Mouse (Mus musculus) limb, embryonic 13.5 days (tissue): ENCODE data around the gene Pak4. TPM values are rescaled to one million over a fixed set of nuclear protein-coding genes. Genes with fewer than 3 reads are reported as not detected.
A peak's percentile ranks its signal among the peaks of the same experiment; 100 is the strongest.
"Not testable (repeated sequence)": the region's sequence is repeated elsewhere in the genome, so short reads cannot be mapped to it uniquely, and the experiment has no call there.

Experiments
- ATAC-seq: fragments of 200-750 bp; cut with Nextera tagmentation; 2 replicates; pipeline ENCODE4 v1.8.0; 2017; ENCODE audit warnings: low read depth, moderate number of reproducible peaks, moderate TSS enrichment; ENCODE audit not compliant: low FRiP score
- H3K27ac ChIP-seq: fragments of 300-500 bp; sonication (generic); 2 replicates; pipeline ENCODE4 v1.5.1; 2015; ENCODE audit warnings: inconsistent platforms, mild to moderate bottlenecking, moderate library complexity
- H3K27me3 ChIP-seq: fragments of 300-500 bp; sonication (generic); 2 replicates; pipeline ENCODE4 v1.6.1; 2015; ENCODE audit warnings: mild to moderate bottlenecking, inconsistent platforms
- H3K36me3 ChIP-seq: fragments of 300-500 bp; sonication (generic); 2 replicates; pipeline ENCODE4 v1.6.1; 2015; ENCODE audit warnings: inconsistent platforms, mild to moderate bottlenecking, moderate library complexity
- H3K4me1 ChIP-seq: fragments of 300-500 bp; sonication (generic); 2 replicates; pipeline ENCODE4 v1.6.1; 2015; ENCODE audit warnings: inconsistent platforms
- H3K4me2 ChIP-seq: fragments of 300-500 bp; sonication (generic); replicated peaks from 2 replicates; pipeline ENCODE4 v1.6.1; 2015; ENCODE audit warnings: inconsistent platforms, mild to moderate bottlenecking, moderate library complexity
- H3K4me3 ChIP-seq: fragments of 300-500 bp; sonication (generic); 2 replicates; pipeline ENCODE4 v1.5.1; 2015; ENCODE audit warnings: moderate library complexity, mild to moderate bottlenecking, inconsistent platforms
- H3K9ac ChIP-seq: fragments of 300-500 bp; sonication (generic); 2 replicates; pipeline ENCODE4 v1.6.1; 2015; ENCODE audit warnings: mild to moderate bottlenecking, inconsistent platforms
- H3K9me3 ChIP-seq: fragments of 300-500 bp; sonication (generic); 2 replicates; pipeline ENCODE4 v1.6.1; 2016; ENCODE audit warnings: inconsistent platforms
- WGBS: fragments of 180-500 bp; shearing (Covaris S2); methylation state at CpG from one replicate; pipeline ENCODE4 v1.1.7; 2015; 5-methylcytosine and 5-hydroxymethylcytosine counted together
- polyA plus RNA-seq: library from polyadenylated mRNA; unstranded; fragments of >200 nt; fragmentation: Nextera tagmentation; extraction: Ambion mirVana; gene quantifications from 2 replicates; pipeline ENCODE4 v1.2.1, GENCODE M21; 2015

Pak4 gene
- polyA plus RNA-seq, 1 experiment from 2014 or later = 33.2 TPM

DNA sequence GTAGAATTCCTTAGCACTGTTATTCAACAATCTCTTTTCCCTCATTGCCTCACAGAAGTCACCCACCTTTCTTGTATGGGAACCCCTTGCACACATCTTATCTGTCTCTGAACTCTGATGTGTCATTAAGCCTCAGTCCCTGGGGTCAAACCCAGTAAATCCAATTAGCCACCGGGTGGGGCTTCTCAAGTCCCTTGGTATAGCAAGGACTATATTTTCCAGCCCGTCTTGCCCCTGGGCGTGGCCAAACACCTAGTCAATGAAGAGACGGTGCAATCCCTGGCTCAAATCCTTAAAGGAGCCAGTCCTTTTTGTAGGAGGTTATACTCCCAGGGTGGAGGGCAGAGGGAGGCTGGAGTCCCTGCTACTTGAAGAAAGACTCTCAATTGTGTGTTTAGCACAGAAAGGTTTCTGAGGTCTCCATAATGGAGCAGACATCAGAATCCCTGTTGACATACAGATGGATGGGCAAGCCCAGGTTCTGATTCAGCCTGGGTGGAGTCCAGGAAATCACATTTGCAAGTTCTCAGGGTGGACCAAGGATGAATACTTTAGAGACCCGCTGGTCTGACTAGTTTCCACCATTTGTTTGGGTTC is 41.9 kb downstream of the Pak4 start:
- ATAC-seq = no peak
- no peaks in the 10 kb centered on the region for H3K9me3 ChIP-seq

DNA sequence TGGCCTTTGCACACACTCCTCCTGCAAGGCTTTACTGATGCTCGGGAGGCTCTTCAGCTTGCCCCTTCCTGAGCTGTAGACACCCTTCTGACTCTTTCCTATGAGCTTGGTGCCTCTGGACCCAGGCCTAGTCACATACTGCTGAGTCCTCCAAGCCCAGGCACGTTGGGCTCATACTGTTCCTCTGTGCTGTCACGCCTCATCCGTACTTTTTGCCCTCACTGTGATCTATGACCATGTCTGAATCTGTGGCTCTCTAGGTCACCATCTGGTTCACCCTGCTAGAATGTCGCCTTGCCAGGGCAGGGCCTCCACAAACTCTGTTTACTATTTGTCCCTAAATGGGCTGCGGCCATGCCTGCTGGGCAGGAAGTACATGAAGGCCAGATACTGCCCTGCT is 44.9 kb downstream of the Pak4 start:
- WGBS = 90% methylated on average over 6 of the region's 6 CpGs
- no peak for ATAC-seq
- no peak overlapping the region for H3K4me3 ChIP-seq
- peaks cover 6% of the 10 kb centered on the region for H3K27me3 ChIP-seq
- H3K27ac ChIP-seq = no peak overlapping the region
- H3K36me3 ChIP-seq = no peaks in the 10 kb centered on the region; the same call in 1 of the 2 replicates
- H3K9ac ChIP-seq = no peak overlapping the region
- H3K9me3 ChIP-seq = no peaks in the 10 kb centered on the region
- no peak overlapping the region for H3K4me2 ChIP-seq
- H3K4me1 ChIP-seq = peaks cover 4% of the 10 kb centered on the region; the same call in 1 of the 2 replicates

More for the DNA sequence above, 41.9 kb downstream of the Pak4 start:
- Histone ChIP-seq H3K4me3 (no peak overlapping the region), H3K36me3 (peaks cover 27% of the 10 kb centered on the region), H3K4me2 (no peak overlapping the region), H3K4me1 (peaks cover 4% of the 10 kb centered on the region; the same call in 1 of the 2 replicates), H3K27me3 (no peaks in the 10 kb centered on the region), H3K9ac (no peak overlapping the region), H3K27ac (no peak overlapping the region)
- 14% methylated on average over 5 of the region's 5 CpGs for WGBS

DNA sequence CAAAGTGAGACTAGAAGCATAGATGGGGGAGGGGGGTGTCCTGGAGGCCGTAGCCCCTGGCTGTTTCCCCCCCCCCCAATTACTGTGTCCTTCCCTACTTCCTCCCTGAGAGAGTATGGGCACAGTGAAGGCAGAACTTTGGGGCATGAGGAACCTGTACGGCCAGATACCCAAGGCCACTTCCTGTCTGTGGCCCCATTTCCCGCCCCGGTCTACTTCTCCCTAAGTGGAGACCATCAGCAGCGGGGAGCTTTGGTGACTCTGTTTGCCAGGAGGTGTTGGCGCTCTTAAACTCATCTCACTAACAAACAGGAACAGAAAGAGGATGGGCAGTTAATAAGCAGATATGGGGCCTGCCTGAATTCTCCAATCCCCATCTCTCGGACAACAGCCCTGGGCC is 50.4 kb downstream of the Pak4 start:
- no peak for ATAC-seq
- Histone ChIP-seq H3K4me1 (peaks cover 19% of the 10 kb centered on the region), H3K27ac (no peak overlapping the region), H3K9me3 (no peaks in the 10 kb centered on the region), H3K9ac (no peak overlapping the region), H3K4me3 (no peak overlapping the region), H3K4me2 (no peak overlapping the region), H3K36me3 (no peaks in the 10 kb centered on the region), H3K27me3 (peaks cover 55% of the 10 kb centered on the region)
- WGBS = 65% methylated on average over 7 of the region's 7 CpGs

- no peak within 1 kb of the TSS for H3K27ac ChIP-seq
- peak within 1 kb of the TSS; percentile 51; the same call in 1 of the 2 replicates for H3K9ac ChIP-seq
- peaks cover 55% of the 10 kb centered on the region for H3K27me3 ChIP-seq
- H3K36me3 ChIP-seq = no peaks in the 10 kb centered on the region
- H3K4me1 ChIP-seq = peaks cover 19% of the 10 kb centered on the region
- WGBS = 12% methylated on average over 5 of the region's 5 CpGs
- H3K4me3 ChIP-seq = peak within 1 kb of the TSS; percentile 34
- no peaks in the 10 kb centered on the region for H3K9me3 ChIP-seq
- peak within 1 kb of the TSS; percentile 57 for H3K4me2 ChIP-seq
- no peak for ATAC-seq
These were observed 50.8 kb downstream of the Pak4 start, which contains the start of gene Nccrp1 for GRCm38 (mm10) chr7:28547154-28547553. Gene Nccrp1, minus strand, starts transcription at chr7:28547254.

DNA sequence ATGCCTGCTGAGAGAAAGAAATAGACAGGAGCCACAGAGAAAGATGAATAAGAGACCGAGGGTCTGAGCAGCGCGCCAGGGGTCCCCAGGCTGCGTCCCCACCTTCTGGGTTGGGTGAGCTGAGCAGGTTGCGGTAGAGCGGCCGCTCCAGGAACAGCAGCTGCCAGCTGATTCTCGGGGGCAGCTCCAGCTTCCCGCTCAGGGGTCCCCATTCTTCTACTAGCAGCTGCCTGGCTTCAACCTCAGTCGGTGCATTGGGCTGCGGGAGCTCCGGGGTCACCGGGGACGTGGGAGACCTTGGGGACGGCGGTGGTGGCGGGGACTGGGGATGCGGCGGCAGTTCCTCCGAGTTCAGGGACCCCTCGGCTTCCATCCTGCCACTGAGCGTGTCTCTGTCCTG is 51.3 kb downstream of the Pak4 start:
- no peaks in the 10 kb centered on the region for H3K9me3 ChIP-seq
- peak overlapping the region; percentile 51; the same call in 1 of the 2 replicates for H3K9ac ChIP-seq
- H3K27me3 ChIP-seq = peaks cover 55% of the 10 kb centered on the region
- WGBS = 2% methylated on average over 20 of the region's 22 CpGs
- H3K27ac ChIP-seq = no peak overlapping the region
- H3K36me3 ChIP-seq = no peaks in the 10 kb centered on the region
- H3K4me2 ChIP-seq = peak overlapping the region; percentile 57
- ATAC-seq = no peak
- peaks cover 19% of the 10 kb centered on the region for H3K4me1 ChIP-seq
- peak overlapping the region; percentile 34 for H3K4me3 ChIP-seq

DNA sequence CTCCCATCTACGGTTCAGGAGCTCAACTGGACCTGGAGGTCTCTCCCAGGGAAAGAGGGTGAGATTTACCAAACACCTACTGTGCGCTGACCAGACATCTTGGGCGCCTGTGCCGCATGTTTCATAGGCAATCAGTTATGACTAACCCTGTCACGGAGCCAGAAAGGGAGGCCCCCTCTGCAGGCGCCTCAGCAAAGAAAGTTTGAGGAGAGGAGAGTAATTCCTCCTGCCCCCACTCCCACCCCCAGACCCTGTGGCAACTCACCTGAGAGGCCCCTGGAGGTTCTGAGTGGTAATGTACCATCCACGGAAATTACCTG is 52.1 kb downstream of the Pak4 start:
- Histone ChIP-seq H3K9ac (no peak overlapping the region), H3K4me2 (no peak overlapping the region), H3K27ac (no peak overlapping the region), H3K9me3 (no peaks in the 10 kb centered on the region), H3K36me3 (no peaks in the 10 kb centered on the region), H3K27me3 (peaks cover 55% of the 10 kb centered on the region), H3K4me3 (no peak overlapping the region), H3K4me1 (peaks cover 19% of the 10 kb centered on the region)
- 36% methylated on average over 7 of the region's 7 CpGs for WGBS
- ATAC-seq = no peak

DNA sequence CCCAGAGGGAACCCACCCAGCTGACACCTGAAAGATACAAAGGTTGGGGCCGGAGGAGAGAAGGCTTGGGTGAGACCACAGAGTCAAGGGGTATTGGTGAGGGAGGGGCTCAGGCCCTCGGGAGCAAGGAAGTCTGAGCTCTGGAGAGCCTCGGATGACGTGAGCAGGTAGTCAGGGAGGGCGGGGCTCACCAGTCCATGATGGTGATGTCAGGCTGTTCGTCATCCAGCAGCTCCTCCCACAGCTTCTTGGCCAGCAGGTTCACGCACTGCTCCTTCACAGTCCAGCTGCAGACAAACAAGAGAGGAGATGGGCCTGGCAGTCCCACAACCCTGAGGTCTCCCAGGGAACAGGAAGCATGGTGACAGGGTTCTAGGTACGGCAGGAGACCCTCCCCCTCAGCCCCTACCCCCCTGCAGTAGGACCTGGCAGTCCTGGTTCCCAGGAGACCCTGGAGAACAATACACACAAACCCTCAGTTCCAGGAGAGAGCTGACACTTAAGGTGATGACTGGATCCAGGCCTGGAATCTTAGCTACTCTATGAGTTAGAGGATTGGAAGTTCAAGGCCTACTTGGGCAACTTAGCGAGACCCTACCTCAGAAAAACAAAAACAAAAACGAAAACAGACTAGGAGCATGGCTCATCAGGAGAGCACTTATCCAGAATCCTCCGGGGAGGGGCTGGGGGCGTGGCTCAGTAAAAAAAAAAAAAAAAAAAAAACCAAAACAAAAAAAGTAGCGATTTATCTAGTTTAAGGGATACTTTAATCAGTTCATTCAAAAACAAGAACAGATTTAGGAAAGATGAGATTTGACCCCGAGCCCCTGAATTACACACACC is 52.7 kb downstream of the Pak4 start:
- no peak for ATAC-seq
- 24% methylated on average over 14 of the region's 14 CpGs for WGBS
- H3K4me1 ChIP-seq = peaks cover 19% of the 10 kb centered on the region
- H3K9me3 ChIP-seq = no peaks in the 10 kb centered on the region
- H3K36me3 ChIP-seq = no peaks in the 10 kb centered on the region
- H3K27me3 ChIP-seq = peaks cover 55% of the 10 kb centered on the region
- no peak overlapping the region for H3K27ac ChIP-seq
- no peak overlapping the region for H3K4me2 ChIP-seq
- no peak overlapping the region for H3K9ac ChIP-seq
- no peak overlapping the region for H3K4me3 ChIP-seq

DNA sequence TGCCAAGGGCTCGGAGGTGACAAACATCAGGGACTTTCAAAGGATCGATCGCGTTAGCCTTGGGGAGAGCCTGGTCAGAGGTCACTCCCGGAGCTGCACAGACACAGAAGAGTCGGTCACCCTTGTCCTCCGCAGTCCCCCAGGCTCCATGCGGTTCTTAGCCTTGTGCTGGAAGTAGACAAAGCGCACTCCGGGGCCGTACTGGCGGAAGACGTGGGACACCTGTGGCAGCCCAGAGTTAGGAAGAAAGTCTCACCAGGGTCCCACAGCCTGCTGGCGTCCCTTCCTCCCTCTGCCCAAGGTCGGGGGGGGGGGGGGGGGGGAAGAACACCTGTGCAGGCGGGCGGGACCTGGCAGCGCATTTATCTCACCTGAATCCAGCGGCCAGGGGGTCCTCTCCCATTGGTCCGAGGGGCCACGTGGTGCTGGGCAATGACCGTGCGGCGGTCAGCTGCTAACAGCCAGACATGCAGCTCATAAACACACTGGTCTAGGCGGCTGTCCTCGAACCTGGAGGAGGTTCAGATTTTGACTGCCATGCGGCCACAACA is 53.9 kb downstream of the Pak4 start:
- peaks cover 19% of the 10 kb centered on the region for H3K4me1 ChIP-seq
- no peak overlapping the region for H3K27ac ChIP-seq
- 2% methylated on average over 24 of the region's 27 CpGs for WGBS
- peak overlapping the region; percentile 12; the same call in 1 of the 2 replicates for H3K4me3 ChIP-seq
- H3K9me3 ChIP-seq = no peaks in the 10 kb centered on the region
- no peak for ATAC-seq
- peak overlapping the region; percentile 41 for H3K4me2 ChIP-seq
- no peak overlapping the region for H3K9ac ChIP-seq
- peaks cover 55% of the 10 kb centered on the region for H3K27me3 ChIP-seq
- H3K36me3 ChIP-seq = no peaks in the 10 kb centered on the region

DNA sequence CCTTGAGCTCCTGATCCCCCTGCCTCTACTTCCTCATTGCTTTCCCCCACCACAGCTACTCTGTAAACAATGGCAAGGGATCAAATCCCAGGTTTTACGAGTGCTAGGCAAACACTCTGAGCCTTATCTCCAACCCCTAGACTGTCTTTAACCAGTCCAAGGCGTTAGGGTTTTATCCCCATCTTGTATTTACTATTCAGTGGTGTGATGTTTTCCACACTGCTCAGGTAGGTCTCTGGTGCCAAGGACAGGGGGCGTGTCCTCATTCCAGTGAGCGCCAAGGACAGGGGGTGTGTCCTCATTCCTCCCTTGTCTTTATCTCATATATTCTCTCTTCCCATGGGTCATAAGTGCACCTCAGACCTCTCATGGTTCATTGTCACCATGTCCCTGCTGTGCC is 57.5 kb downstream of the Pak4 start, which contains the start of gene Sycn:
Gene Sycn, plus strand, starts transcription at position 360 of the 400 bp plus-strand sequence.
- H3K4me3 ChIP-seq = no peak within 1 kb of the TSS
- H3K9ac ChIP-seq = no peak within 1 kb of the TSS
- WGBS = 73% methylated on average over 4 of the region's 4 CpGs
- ATAC-seq = no peak
- H3K27ac ChIP-seq = no peak within 1 kb of the TSS
- H3K9me3 ChIP-seq = no peaks in the 10 kb centered on the region
- no peaks in the 10 kb centered on the region for H3K36me3 ChIP-seq
- no peak within 1 kb of the TSS for H3K4me2 ChIP-seq
- H3K27me3 ChIP-seq = peaks cover 23% of the 10 kb centered on the region
- 0 out of 2 replicates have a peak, but pooled peaks cover 5% of the 10 kb centered on the region for H3K4me1 ChIP-seq

DNA sequence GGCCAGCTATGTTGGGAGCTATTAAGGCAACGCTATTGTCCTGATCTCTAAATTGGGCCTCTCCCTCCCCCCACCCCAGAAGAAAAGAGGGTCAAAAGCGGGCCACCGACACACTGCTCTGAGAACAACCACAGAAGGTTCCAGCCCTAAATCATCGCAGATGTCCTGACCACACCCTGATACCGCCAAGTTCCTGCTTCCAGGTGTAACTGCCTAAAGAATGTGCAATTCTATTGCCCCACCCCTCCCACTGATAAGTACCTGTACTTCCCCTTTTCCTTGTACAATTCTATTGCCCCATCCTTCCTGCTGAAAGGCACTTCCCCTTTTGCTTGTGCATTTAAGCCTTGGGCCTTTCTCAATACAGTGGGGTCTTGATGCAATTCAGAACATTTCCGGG is 59.1 kb downstream of the Pak4 start:
- not testable (repeated sequence) for H3K4me2 ChIP-seq, H3K27me3 ChIP-seq, H3K27ac ChIP-seq, H3K4me3 ChIP-seq, H3K36me3 ChIP-seq, H3K9ac ChIP-seq, H3K4me1 ChIP-seq, ATAC-seq, H3K9me3 ChIP-seq
- 80% methylated on average over 6 of the region's 6 CpGs for WGBS

DNA sequence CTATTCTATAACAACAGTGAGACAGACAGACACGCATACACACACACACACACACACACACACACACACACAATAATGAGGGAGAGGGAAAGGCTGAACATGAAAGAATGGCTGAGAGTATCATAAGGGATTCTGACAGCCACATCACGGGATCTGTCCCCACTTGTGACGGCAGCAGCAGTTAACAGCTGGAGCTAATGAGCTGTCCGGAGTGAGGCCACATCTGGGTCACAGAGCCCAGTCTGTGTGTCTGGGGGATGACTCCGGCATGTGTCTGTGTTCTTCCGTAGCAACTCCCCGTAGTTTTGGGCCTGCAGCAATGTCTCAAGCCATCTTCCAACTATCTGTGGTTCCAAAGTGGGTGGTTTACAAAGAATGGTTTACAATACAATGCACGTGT is 66.0 kb downstream of the Pak4 start:
- H3K9me3 ChIP-seq = no peaks in the 10 kb centered on the region
- H3K27ac ChIP-seq = no peak overlapping the region
- H3K4me2 ChIP-seq = no peak overlapping the region
- no peak overlapping the region for H3K4me3 ChIP-seq
- H3K36me3 ChIP-seq = no peaks in the 10 kb centered on the region
- no peak for ATAC-seq
- peaks cover 4% of the 10 kb centered on the region; the same call in 1 of the 2 replicates for H3K27me3 ChIP-seq
- WGBS = 48% methylated on average over 8 of the region's 8 CpGs
- no peak overlapping the region for H3K9ac ChIP-seq
- no peaks in the 10 kb centered on the region; the same call in 1 of the 2 replicates for H3K4me1 ChIP-seq
